Mouse (Mus musculus): ENCODE data around the gene Gm14698.
A peak's percentile ranks its signal among the peaks of the same experiment; 100 is the strongest.
"Not testable (repeated sequence)": the region's sequence is repeated elsewhere in the genome, so short reads cannot be mapped to it uniquely, and the experiment has no call there.

Gm14698 gene

DNA sequence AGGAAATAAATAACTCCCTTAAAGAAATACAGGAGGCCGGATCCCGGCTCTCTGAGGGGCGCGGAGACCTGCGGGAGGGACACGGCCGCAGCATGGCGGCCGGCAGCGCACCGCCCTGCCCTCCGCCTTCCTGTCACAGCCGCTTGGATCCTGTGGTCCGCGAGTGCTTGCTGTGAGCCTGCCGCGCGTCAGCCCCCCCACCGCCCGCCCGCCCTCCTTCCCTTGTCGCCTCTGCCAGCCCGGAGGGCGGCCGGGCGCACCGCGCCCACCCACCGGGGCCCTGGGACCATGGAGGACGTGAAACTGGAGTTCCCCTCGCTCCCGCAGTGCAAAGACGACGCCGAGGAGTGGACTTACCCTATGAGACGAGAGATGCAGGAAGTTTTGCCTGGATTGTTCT is at the start of gene Gm14698:
Gene Gm14698, plus strand, starts transcription at position 35 of the 400 bp plus-strand sequence.
- DNase-seq: peak; percentile 84

DNA sequence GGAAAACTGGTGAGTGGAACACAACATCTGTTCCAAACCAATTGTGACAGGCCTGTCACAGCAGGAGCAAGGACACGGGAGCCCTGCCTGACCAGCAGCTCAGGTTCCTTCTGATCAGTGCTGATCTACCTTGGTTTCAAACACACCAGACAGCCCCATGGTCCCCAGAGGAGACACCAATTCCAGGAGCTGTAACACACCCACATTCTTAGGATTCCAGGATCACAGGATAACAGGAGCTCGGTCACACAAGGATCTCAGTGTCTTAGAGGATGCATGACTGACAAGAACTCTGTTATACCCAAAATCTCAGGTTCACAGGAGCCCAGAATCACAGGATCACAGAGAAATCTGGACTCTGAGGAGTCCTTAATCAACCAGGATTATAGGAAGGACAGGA is 444 bp upstream of the Gm14698 start:
- not testable (repeated sequence) for DNase-seq

DNA sequence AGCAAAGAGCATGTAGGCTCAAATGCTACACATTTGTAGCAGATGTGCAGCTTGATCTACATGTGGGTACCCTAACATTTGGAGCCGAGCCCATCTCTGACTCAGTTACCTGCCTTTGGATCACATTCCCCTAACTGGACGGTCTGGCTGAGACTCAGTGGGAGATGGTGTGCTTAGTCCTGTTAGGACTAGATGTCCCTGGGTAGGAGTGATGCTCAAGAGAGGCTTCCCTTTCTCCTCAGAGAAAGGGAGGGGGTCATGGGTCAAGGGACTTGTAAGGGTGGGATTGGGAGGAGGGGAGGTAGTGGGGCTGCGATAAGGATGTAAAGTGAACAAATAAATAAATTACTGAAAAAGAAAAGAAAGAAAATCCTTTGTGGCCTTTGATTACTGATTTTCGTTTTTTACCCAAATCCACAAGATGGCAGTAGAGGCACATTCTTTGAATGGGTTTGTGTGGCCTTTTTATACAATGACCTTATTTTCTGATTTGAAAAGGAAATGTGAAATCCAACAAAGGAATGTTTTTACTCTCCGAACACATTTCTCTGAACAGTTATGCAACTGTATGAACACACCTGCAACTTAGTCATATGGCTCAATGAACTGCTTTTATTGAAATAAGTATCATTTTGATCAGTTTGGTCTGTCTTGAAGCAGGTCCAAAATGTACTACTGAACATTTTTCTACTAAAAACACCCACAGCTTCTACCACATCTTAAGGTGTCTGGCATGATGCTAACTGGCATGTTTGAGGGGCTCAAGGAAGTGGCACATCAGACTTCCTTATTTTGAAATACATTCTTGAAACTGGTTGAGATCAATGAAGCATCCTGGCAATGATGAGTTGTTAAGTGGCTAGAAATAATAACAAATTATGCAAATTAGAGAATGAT is 18.9 kb downstream of the Gm14698 start:
- DNase-seq: no peak

DNA sequence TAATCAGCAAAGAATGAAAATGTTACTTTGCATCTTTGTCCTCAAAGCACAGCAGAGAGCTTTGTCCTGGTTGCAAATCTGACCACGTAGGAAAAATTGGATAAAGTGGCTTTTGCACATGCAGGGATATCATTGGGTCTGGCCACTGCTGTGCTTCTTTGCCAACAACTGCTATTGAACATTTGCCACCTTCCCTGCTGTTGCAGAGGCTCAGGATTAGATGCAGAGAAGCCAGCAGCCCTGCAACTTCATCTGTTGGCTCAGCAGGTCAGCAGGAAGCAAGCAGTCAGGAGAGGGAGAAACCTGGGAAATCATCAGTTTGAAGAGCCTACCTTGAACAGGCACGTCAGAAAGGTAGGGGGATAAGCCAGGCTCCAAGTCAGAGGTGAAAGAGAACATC is 44.3 kb downstream of the Gm14698 start:
- DNase-seq: no peak

Measured in heart, adult 11 months (tissue).